Mouse (Mus musculus) midbrain, embryonic 10.5 days (tissue): ENCODE data around the gene Cdh22. TPM values are rescaled to one million over a fixed set of nuclear protein-coding genes. Genes with fewer than 3 reads are reported as not detected.

Experiments
- polyA plus RNA-seq: library from polyadenylated mRNA; unstranded; fragments of >200 nt; fragmentation: Nextera tagmentation; extraction: Ambion mirVana; gene quantifications from 2 replicates; pipeline ENCODE4 v1.2.1, GENCODE M21; 2016

Cdh22 gene
- polyA plus RNA-seq, 1 experiment from 2014 or later, result 3.9 TPM

Other genes starting within 250 kb of the Cdh22 start
- gene Ncoa5, start 200.0 kb downstream of the Cdh22 start, polyA plus RNA-seq, result 95.1 and 109 TPM in 2 replicates
- gene Cd40, start 179.2 kb downstream of the Cdh22 start, polyA plus RNA-seq, result 6.4 and 8.1 TPM in 2 replicates
- gene 1700025C18Rik, start 144.1 kb downstream of the Cdh22 start, polyA plus RNA-seq, result not detected in 2 replicates
- 72.8 and 73.0 TPM in 2 replicates for gene Slc35c2, start 53.0 kb upstream of the Cdh22 start, polyA plus RNA-seq
- gene Elmo2, start 91.6 kb upstream of the Cdh22 start, polyA plus RNA-seq, result 81.7 and 90.0 TPM in 2 replicates
- gene Zfp663, start 133.9 kb upstream of the Cdh22 start, polyA plus RNA-seq, result 6.0 and 7.2 TPM in 2 replicates
- gene Zfp334, start 153.4 kb upstream of the Cdh22 start, polyA plus RNA-seq, result 19.9 and 23.1 TPM in 2 replicates
- 0.06 and 0.07 TPM in 2 replicates for gene Ocstamp, start 165.6 kb upstream of the Cdh22 start, polyA plus RNA-seq
- gene Slc13a3, start 238.4 kb upstream of the Cdh22 start, polyA plus RNA-seq, result 0.48 and 1.3 TPM in 2 replicates